Mouse (Mus musculus): ENCODE measurements around the gene Ccnb3. TPM values are rescaled to one million over a fixed set of nuclear protein-coding genes. Genes with fewer than 3 reads are reported as not detected.
A peak's percentile ranks its signal among the peaks of the same experiment; 100 is the strongest.
"Not testable (repeated sequence)": the region's sequence is repeated elsewhere in the genome, so short reads cannot be mapped to it uniquely, and the experiment has no call there.

Ccnb3 gene
- total RNA-seq (2021), result under 1 TPM in 1 of 2 experiments, not detected in 1; 0.17 TPM
- long read RNA-seq, experiment 1, result 0 reads
- long read RNA-seq, experiment 2, result 0 reads

DNA sequence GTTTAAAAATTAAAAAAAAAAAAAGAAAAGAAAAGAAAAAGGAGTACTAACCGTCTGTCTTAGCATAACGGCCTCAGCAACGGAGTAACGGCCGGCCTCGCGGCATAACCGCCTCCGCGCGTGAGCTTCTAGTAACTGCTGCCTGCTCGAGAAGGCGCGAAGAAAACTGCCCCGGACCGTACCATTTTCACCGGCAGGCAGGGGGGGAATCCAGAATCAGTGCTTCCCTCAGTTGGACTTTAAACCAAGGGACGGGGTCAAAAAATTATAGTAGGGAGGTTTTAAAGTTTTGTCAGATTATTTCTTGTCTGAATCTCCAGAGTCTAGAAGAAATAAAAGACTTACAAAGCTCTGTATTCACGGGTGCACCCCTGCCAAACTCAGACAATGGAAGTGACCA is at the start of gene Ccnb3:
Ccnb3 (minus strand) TSS at position 101 of the 400 bp plus-strand sequence.
- no peak for DNase-seq
- intact Hi-C loops (cut with DNase I), result no loop called here

DNA sequence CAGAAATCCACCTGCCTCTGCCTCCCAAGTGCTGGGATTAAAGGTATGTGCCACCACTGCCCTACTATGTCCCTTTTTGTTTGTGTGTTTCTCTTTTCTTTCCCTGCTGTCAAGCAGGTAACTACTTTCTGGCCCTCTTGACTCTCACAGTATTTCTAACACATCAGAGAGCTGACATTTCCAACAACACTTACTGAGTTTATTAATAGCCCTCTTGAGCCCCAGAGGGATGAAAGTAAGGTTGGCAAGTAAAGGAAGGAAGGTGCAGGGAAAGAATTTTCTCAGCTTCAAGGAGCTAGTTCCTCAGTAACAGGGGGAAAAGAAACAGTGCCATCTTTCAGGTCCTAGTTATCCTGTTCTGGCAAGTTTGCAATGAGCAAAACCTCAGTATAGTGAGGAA is 48.9 kb upstream of the Ccnb3 start:
- intact Hi-C loops (cut with DNase I), result no loop called here
- no peak for DNase-seq

- DNase-seq, result no peak
- intact Hi-C loops (cut with DNase I), result no loop called here
These were observed 44.5 kb upstream of the Ccnb3 start for GRCm38 (mm10) chrX:7085878-7086277.

- intact Hi-C loops (cut with DNase I), result no loop called here
- DNase-seq, result no peak
These were observed 38.5 kb upstream of the Ccnb3 start for GRCm38 (mm10) chrX:7079820-7080429.

GRCm38 (mm10) chrX:7068002-7068401 is 26.6 kb upstream of the Ccnb3 start:
- intact Hi-C loops (cut with DNase I), result no loop called here
- peak in 1 of 2 experiments; percentile 8 for DNase-seq

- intact Hi-C loops (cut with DNase I), result no loop called here
- no peak for DNase-seq
These were observed 25.8 kb upstream of the Ccnb3 start, which contains the start of gene Akap4 for GRCm38 (mm10) chrX:7067219-7067618. TSS of gene Akap4 (plus strand) at chrX:7067519.

DNA sequence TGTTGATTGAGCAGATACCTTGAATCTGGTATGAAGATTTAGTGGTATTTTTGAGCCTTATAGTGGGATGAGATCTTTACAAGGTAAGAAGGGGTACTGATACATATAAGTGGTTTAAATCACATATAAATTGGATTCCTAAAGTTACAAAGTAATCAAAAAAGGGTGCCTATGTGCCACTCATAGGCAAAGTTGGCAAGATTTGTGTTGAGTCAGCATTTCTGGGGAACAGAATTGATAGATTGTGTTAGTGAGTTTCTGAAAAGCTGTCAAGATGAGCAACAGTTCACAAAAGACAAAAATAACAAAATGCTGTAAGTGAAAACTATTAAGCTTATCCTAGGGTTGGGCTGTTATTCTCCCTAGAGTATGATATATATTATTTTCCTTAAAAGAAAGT is 22.7 kb upstream of the Ccnb3 start:
- intact Hi-C loops (cut with DNase I), result no loop called here
- no peak for DNase-seq

- no peak for DNase-seq
- intact Hi-C loops (cut with DNase I), result no loop called here
These were observed 16.2 kb upstream of the Ccnb3 start for GRCm38 (mm10) chrX:7057634-7058033.

DNA sequence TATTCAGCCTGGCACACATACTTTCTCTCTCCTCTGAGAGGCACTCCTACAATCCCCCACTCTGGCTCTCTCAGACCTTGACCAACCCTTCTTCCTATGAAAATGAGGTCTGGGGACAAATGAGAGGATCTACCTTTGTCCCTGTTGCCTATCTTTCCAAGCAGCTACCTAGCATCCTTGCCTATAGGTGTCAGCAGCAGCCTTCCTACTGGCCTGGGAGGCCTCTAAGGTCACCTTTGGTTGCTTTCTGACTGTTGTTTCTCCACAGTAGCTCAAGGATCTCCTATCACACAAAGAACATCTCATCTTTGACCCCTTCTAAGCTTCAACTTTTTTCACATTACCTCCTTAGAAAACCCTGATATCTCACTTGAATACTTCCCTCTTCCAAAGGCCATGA is 15.6 kb upstream of the Ccnb3 start:
- DNase-seq, result no peak
- intact Hi-C loops (cut with DNase I), result no loop called here

GRCm38 (mm10) chrX:6983916-6984315 is 57.5 kb downstream of the Ccnb3 start:
- DNase-seq; intact Hi-C loops (cut with DNase I): not testable (repeated sequence)

DNA sequence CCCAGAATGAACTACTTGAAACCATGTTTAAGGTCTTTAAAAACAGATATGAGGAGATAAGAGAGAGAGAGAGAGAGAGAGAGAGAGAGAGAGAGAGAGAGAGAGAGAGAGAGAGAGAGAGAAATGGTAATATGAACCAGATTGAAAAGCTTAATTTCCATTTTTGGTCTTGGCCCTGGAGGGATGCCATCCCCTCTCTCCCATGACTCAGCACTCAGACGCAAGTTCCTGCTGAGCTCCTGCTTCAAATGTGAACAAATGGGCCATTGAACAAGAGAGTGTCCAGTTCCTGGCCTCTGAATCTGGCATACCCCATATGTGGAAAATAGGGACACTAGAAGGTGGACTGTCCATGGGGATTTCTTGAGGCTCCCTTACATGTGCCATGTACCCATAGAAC is 69.5 kb downstream of the Ccnb3 start:
- intact Hi-C loops (cut with DNase I), result no loop called here
- DNase-seq, result peak in 1 of 2 experiments; percentile 0

DNA sequence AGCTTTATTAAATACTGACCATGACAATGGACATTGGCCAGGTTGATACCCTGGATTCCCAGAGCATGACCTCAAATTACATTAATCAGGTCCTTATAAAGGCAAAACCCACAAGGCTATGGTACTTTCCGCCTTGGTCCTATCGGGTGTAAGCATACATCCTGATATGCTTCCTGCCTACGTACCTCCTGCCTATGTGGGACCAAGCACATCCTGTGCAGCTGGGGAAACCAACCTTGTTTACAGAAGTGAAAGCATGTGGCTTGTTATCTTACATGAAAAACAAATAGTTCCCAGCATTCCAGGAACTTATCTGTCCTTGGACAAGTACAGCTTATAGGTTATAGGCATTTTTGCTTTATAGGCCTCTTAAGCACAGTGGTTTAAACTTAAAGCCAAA is 72.8 kb downstream of the Ccnb3 start:
- intact Hi-C loops (cut with DNase I), result no loop called here
- no peak for DNase-seq

Other genes starting within 250 kb of the Ccnb3 start
- gene Akap4, start 25.9 kb upstream of the Ccnb3 start, total RNA-seq (2021), result not detected

All from heart, postnatal 14 days (tissue).